Mouse (Mus musculus) neutrophil, adult 65 days (primary cell): ENCODE measurements around the gene Cpm. TPM values are rescaled to one million over a fixed set of nuclear protein-coding genes. Genes with fewer than 3 reads are reported as not detected.

Experiments used
- total RNA-seq: library from RNA; stranded (reverse); gene quantifications from 2 replicates; pipeline ENCODE4 v1.2.4, GENCODE M21; 2023

The Cpm gene
- total RNA-seq, result 0.13 and 2.0 TPM in 2 replicates

DNA sequence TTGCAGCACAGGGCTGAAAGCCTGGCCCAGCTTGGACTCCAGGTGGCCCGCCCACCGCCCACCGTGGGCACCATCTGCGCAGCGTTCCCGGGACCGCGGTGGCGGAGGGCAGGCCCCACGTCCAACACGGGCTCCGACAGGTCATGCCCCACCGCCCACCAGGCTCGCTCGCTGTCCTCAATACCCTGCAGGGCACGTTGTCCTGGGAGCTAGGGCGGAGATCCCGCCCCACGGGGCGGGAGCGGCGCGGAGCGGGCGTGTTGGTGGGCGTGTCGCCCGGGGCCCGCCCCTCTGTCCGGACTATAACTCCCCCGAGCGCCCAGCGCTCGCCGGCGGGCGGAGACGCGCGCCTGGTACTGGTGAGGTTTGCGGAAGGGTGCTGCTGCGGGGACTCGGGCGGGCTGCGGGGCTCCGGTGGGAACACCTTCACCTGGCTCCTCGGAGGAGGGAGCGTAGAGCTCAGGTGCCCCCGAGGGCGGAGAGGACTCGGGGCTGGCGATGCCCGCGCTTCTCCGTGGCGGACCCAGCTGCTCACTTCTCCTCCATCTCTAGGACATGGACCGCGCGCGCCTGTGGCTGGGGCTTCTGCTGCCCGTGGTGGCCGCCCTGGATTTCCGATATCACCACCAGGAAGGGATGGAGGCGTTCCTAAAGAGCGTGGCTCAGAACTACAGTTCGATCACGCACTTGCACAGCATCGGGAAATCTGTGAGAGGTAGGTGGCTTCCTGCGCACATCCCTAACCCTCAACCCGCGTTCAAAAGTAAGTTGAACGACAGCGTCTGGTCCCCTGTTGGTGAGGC lies at the start of gene Cpm:
Cpm (plus strand) TSS at position 332 of the 803 bp plus-strand sequence.

DNA sequence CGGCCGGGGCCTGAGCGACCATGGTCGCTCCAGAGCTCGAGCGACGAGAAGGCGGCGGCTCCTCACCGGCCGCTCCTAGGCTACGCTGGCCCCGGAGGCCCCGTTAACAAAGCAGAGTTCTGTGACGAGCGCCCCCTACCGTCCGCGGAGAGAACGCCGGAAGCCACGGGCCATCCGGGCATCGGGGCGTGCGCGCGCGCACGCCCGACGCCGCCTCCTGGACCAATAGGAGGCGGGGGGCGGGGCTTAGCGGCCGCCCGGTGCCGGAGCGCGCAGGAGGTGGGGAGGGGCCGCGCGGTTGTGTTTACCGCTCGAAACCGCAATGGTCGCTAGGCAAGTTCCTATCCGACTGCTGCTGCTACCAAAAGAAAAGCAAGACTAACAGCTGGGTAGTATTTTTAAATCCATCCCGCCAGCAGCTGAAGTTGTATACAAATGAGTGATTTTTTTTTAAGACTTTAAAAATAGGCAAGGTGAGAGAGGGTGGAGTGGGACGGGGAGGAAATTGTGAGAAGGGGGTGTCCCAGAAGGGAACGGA lies 81.4 kb downstream of the Cpm start, which contains the start of gene Mdm2:
Mdm2 (minus strand) TSS at position 155 of the 538 bp plus-strand sequence.

Other genes starting within 250 kb of the Cpm start
- 58.1 and 71.5 TPM in 2 replicates for gene Cpsf6, start 249.5 kb upstream of the Cpm start, total RNA-seq
- gene Mdm2, start 81.3 kb downstream of the Cpm start, total RNA-seq, result 297 and 380 TPM in 2 replicates
- gene Slc35e3, start 116.9 kb downstream of the Cpm start, total RNA-seq, result 4.0 and 5.0 TPM in 2 replicates
- gene Nup107, start 163.2 kb downstream of the Cpm start, total RNA-seq, result 20.7 and 25.3 TPM in 2 replicates
- gene Rap1b, start 216.5 kb downstream of the Cpm start, total RNA-seq, result 443 and 454 TPM in 2 replicates